Mouse (Mus musculus): Measurements from ENCODE around the gene Rab4a. TPM values are rescaled to one million over a fixed set of nuclear protein-coding genes. Genes with fewer than 3 reads are reported as not detected.

Rab4a gene
- polyA plus RNA-seq, 1 experiment, result 37.0 TPM

Other genes with a start within 250 kb of the Rab4a start
- gene Rhou, start 152.1 kb upstream of the Rab4a start, polyA plus RNA-seq (2012; rRNA removed), result 20.1 and 21.4 TPM in 2 replicates
- 2.2 and 2.6 TPM in 2 replicates for gene Ccsap, start 54.2 kb downstream of the Rab4a start, polyA plus RNA-seq (2012; rRNA removed)
- 1,444 and 2,020 TPM in 2 replicates for gene Acta1, start 88.8 kb downstream of the Rab4a start, polyA plus RNA-seq (2012; rRNA removed)
- gene Nup133, start 143.3 kb downstream of the Rab4a start, polyA plus RNA-seq (2012; rRNA removed), result 11.1 and 11.3 TPM in 2 replicates
- gene Abcb10, start 177.1 kb downstream of the Rab4a start, polyA plus RNA-seq (2012; rRNA removed), result 13.7 and 13.9 TPM in 2 replicates
- 26.4 and 31.1 TPM in 2 replicates for gene Taf5l, start 215.4 kb downstream of the Rab4a start, polyA plus RNA-seq (2012; rRNA removed)
- gene Urb2, start 215.5 kb downstream of the Rab4a start, polyA plus RNA-seq (2012; rRNA removed), result 6.4 and 6.7 TPM in 2 replicates

Data from urinary bladder, adult 2 months (tissue).